In the genomic region with DNA sequence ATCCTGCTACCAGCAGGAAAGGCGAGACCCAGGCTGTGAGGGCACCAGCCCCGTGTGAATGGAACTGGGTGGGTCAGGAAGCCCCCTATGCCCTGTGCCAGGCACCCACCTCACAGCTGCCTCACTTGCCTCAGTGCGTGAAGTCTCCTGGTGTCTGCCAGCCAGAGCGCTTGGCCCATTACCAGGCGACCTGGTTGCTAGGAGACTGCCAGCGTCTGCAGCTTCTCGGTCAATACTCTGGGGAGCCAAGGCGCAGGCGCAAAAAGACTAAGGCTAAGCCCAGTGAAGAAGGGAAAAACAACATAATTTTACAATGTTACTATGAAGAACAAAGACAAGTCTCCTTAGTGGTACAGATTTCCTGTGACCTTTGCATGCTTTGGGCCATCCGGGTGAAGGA, we compare ENCODE assay signal across 7 mouse cellular contexts. TPM values are rescaled to one million over a fixed set of nuclear protein-coding genes. Genes with fewer than 3 reads are reported as not detected.
DNase-seq lines count a peak whose midpoint lies in the region; ATAC-seq and TF ChIP-seq lines count a peak whose summit lies in the region.

Gene Rsph14 (minus strand): TSS at position 192 of the 400 bp plus-strand sequence.

- intact Hi-C loops in left cerebral cortex, postnatal 25 days (cut with DNase I): no loop called here

- no peaks in the 10 kb centered on the region for H3K36me3 ChIP-seq in hindbrain, postnatal 0 days (ENCODE audit: insufficient read depth, low read length)
- H3K36me3 ChIP-seq in neural tube, embryonic 11.5 days (ENCODE audit: control insufficient read depth, insufficient read depth, low read length): no peaks in the 10 kb centered on the region

- no peak for TF ChIP-seq CTCF in hindbrain, postnatal 0 days (IDR thresholded peaks at IDR 0.05; ENCODE audit: low read depth)

- no peaks in the 10 kb centered on the region for H3K9me3 ChIP-seq in hindbrain, postnatal 0 days (ENCODE audit: low read length)
- H3K9me3 ChIP-seq in neural tube, embryonic 11.5 days (ENCODE audit: control insufficient read depth, low read length): no peaks in the 10 kb centered on the region

- peak within 1 kb of the TSS; percentile 51 for H3K27ac ChIP-seq in hindbrain, postnatal 0 days
- H3K27ac ChIP-seq in neural tube, embryonic 11.5 days (ENCODE audit: low read depth, low read length): no peak within 1 kb of the TSS

- peaks cover 12% of the 10 kb centered on the region for H3K4me1 ChIP-seq in hindbrain, postnatal 0 days (ENCODE audit: insufficient read depth, low read length)
- H3K4me1 ChIP-seq in neural tube, embryonic 11.5 days (ENCODE audit: control insufficient read depth, insufficient read depth, low read length): peaks cover 17% of the 10 kb centered on the region

- H3K27me3 ChIP-seq in hindbrain, postnatal 0 days (ENCODE audit: insufficient read depth, low read length): no peaks in the 10 kb centered on the region
- no peaks in the 10 kb centered on the region for H3K27me3 ChIP-seq in neural tube, embryonic 11.5 days (ENCODE audit: control insufficient read depth, insufficient read depth, low read length)

- 0 out of 2 replicates have a peak within 1 kb of the TSS, but pooled peaks have one; percentile 17 for H3K9ac ChIP-seq in hindbrain, postnatal 0 days (replicated peaks; ENCODE audit: low read length)
- no peak within 1 kb of the TSS for H3K9ac ChIP-seq in neural tube, embryonic 11.5 days (ENCODE audit: low read length)

- peak; percentile 91 for DNase-seq in adrenal gland, adult 8-10 months
- DNase-seq in cerebellum, adult 9-10 months: peak; percentile 61
- DNase-seq in frontal cortex, adult 2 months (ENCODE audit: extremely low spot score in 1 of 2, low spot score in 1 of 2): peak; percentile 70 to 91
- DNase-seq in hindbrain, postnatal 0 days (ENCODE audit: low spot score): peak; percentile 96
- peak; percentile 82 to 86 for DNase-seq in left cerebral cortex, postnatal 25 days (ENCODE audit: low spot score in 2 of 2)
- peak; percentile 80 for DNase-seq in neural tube, embryonic 11.5 days (ENCODE audit: low spot score)
- peak; percentile 68 for DNase-seq in telencephalon, adult 2 months (ENCODE audit: low read depth, low spot score)

- WGBS in hindbrain, postnatal 0 days: 13% methylated on average over 10 of the region's 10 CpGs
- 23% methylated on average over 10 of the region's 10 CpGs for WGBS in neural tube, embryonic 11.5 days

- ATAC-seq in hindbrain, postnatal 0 days: peak; percentile 50
- peak; percentile 28; the same call in 1 of the 2 replicates for ATAC-seq in neural tube, embryonic 11.5 days (ENCODE audit: insufficient read depth, low FRiP score, low TSS enrichment)

- peak within 1 kb of the TSS; percentile 44 for H3K4me2 ChIP-seq in hindbrain, postnatal 0 days (ENCODE audit: low read depth, low read length)
- no peak within 1 kb of the TSS for H3K4me2 ChIP-seq in neural tube, embryonic 11.5 days (ENCODE audit: low read depth)

- no peak within 1 kb of the TSS for H3K4me3 ChIP-seq in hindbrain, postnatal 0 days (ENCODE audit: low read length)
- no peak within 1 kb of the TSS for H3K4me3 ChIP-seq in neural tube, embryonic 11.5 days (ENCODE audit: low read depth, low read length)

RNA-seq across cellular contexts. Expression of gene Rsph14, which starts in this region (rescaled TPM):
- total RNA-seq in adrenal gland, adult 8-10 months (2022): 1 to 10 TPM in 2 of 4 experiments, under 1 TPM in 1, not detected in 1; 0.91 to 3.3 (median 1.5) TPM
- polyA plus RNA-seq in frontal cortex, adult 2 months (2012; rRNA removed): 0.32 and 0.42 TPM in 2 replicates
- 1.7 TPM in 1 of 2 replicates, not detected in the other for total RNA-seq in hindbrain, postnatal 0 days (2014; rRNA removed)
- 0.43 and 0.46 TPM in 2 replicates for polyA plus RNA-seq in hindbrain, postnatal 0 days (2015; fragmentation: Nextera tagmentation; extraction: Ambion mirVana)
- total RNA-seq in left cerebral cortex, postnatal 25 days (2021): under 1 TPM; 0.25 to 0.55 TPM
- not detected in 2 replicates for polyA plus RNA-seq in neural tube, embryonic 11.5 days (2014; fragmentation: Nextera tagmentation; extraction: Ambion mirVana)

Comparison
In these comparisons a context has a peak if more than half of its experiments do, and no peak if none do; other contexts are left out.
1. Peak in DNase-seq in frontal cortex, adult 2 months; RNA of the gene not detected or under 1 TPM.
2. Peak in DNase-seq in left cerebral cortex, postnatal 25 days; RNA of the gene not detected or under 1 TPM.
3. Peak in DNase-seq and ATAC-seq in neural tube, embryonic 11.5 days; RNA of the gene not detected or under 1 TPM.